Mouse (Mus musculus): ENCODE results near the gene Cul7. TPM values are rescaled to one million over a fixed set of nuclear protein-coding genes. Genes with fewer than 3 reads are reported as not detected.

Cul7 gene
- 62.2 and 68.2 TPM in 2 replicates for polyA plus RNA-seq (2015; fragmentation: Nextera tagmentation; extraction: Ambion mirVana)

GRCm38 (mm10) chr17:46650232-46651031, at the start of gene Cul7:
TSS of gene Cul7 (plus strand) at chr17:46650337.
- no peaks in the 10 kb centered on the region for H3K9me3 ChIP-seq (ENCODE audit: low read length)
- peak within 1 kb of the TSS; percentile 99 for H3K27ac ChIP-seq (ENCODE audit: low read length)
- WGBS = under 1% methylated on average over 57 of the region's 58 CpGs
- peak within 1 kb of the TSS; percentile 88 for H3K4me2 ChIP-seq (replicated peaks; ENCODE audit: low read depth, low read length)
- peak; percentile 95 for ATAC-seq (ENCODE audit: low FRiP score, low TSS enrichment)
- peak within 1 kb of the TSS; percentile 84 for H3K4me3 ChIP-seq (ENCODE audit: low read length)
- H3K27me3 ChIP-seq (ENCODE audit: insufficient read depth, low read length) = no peaks in the 10 kb centered on the region
- H3K36me3 ChIP-seq (ENCODE audit: insufficient read depth, low read length) = peaks cover 40% of the 10 kb centered on the region
- H3K9ac ChIP-seq (replicated peaks; ENCODE audit: low read length) = peak within 1 kb of the TSS; percentile 92
- peaks cover 44% of the 10 kb centered on the region for H3K4me1 ChIP-seq (ENCODE audit: insufficient read depth, low read length)

GRCm38 (mm10) chr17:46600569-46600968, 49.6 kb upstream of the Cul7 start:
- Histone ChIP-seq H3K9me3 (ENCODE audit: low read length) (no peaks in the 10 kb centered on the region), H3K9ac (replicated peaks; ENCODE audit: low read length) (no peak overlapping the region), H3K27ac (ENCODE audit: low read length) (no peak overlapping the region)

GRCm38 (mm10) chr17:46602212-46602611, 47.9 kb upstream of the Cul7 start:
- Histone ChIP-seq H3K27ac (ENCODE audit: low read length) (no peak overlapping the region; the same call in 1 of the 2 replicates), H3K36me3 (ENCODE audit: insufficient read depth, low read length) (0 out of 2 replicates have a peak, but pooled peaks cover 8% of the 10 kb centered on the region), H3K4me1 (ENCODE audit: insufficient read depth, low read length) (peaks cover 25% of the 10 kb centered on the region), H3K27me3 (ENCODE audit: insufficient read depth, low read length) (no peaks in the 10 kb centered on the region), H3K4me2 (replicated peaks; ENCODE audit: low read depth, low read length) (no peak overlapping the region), H3K9me3 (ENCODE audit: low read length) (no peaks in the 10 kb centered on the region), H3K9ac (replicated peaks; ENCODE audit: low read length) (no peak overlapping the region), H3K4me3 (ENCODE audit: low read length) (no peak overlapping the region)
- peak; percentile 57 for ATAC-seq (ENCODE audit: low FRiP score, low TSS enrichment)
- 58% methylated on average over 9 of the region's 9 CpGs for WGBS

More at GRCm38 (mm10) chr17:46600569-46600968, 49.6 kb upstream of the Cul7 start:
- no peak for ATAC-seq (ENCODE audit: low FRiP score, low TSS enrichment)
- WGBS = 97% methylated on average over 2 of the region's 2 CpGs
- Histone ChIP-seq H3K4me3 (ENCODE audit: low read length) (no peak overlapping the region), H3K36me3 (ENCODE audit: insufficient read depth, low read length) (0 out of 2 replicates have a peak, but pooled peaks cover 8% of the 10 kb centered on the region), H3K4me1 (ENCODE audit: insufficient read depth, low read length) (peaks cover 20% of the 10 kb centered on the region), H3K27me3 (ENCODE audit: insufficient read depth, low read length) (no peaks in the 10 kb centered on the region), H3K4me2 (replicated peaks; ENCODE audit: low read depth, low read length) (no peak overlapping the region)

GRCm38 (mm10) chr17:46603229-46603628, 46.9 kb upstream of the Cul7 start:
- Histone ChIP-seq H3K27me3 (ENCODE audit: insufficient read depth, low read length) (no peaks in the 10 kb centered on the region), H3K36me3 (ENCODE audit: insufficient read depth, low read length) (no peaks in the 10 kb centered on the region), H3K9ac (replicated peaks; ENCODE audit: low read length) (no peak overlapping the region), H3K27ac (ENCODE audit: low read length) (no peak overlapping the region), H3K9me3 (ENCODE audit: low read length) (no peaks in the 10 kb centered on the region), H3K4me1 (ENCODE audit: insufficient read depth, low read length) (peaks cover 28% of the 10 kb centered on the region), H3K4me2 (replicated peaks; ENCODE audit: low read depth, low read length) (no peak overlapping the region), H3K4me3 (ENCODE audit: low read length) (no peak overlapping the region)
- 97% methylated on average over 4 of the region's 4 CpGs for WGBS
- ATAC-seq (ENCODE audit: low FRiP score, low TSS enrichment) = no peak

GRCm38 (mm10) chr17:46605126-46605525, 45.0 kb upstream of the Cul7 start:
- no peak for ATAC-seq (ENCODE audit: low FRiP score, low TSS enrichment)
- Histone ChIP-seq H3K4me2 (replicated peaks; ENCODE audit: low read depth, low read length) (no peak overlapping the region), H3K9me3 (ENCODE audit: low read length) (no peaks in the 10 kb centered on the region), H3K4me3 (ENCODE audit: low read length) (no peak overlapping the region), H3K27ac (ENCODE audit: low read length) (peak overlapping the region; percentile 43; the same call in 1 of the 2 replicates), H3K27me3 (ENCODE audit: insufficient read depth, low read length) (no peaks in the 10 kb centered on the region), H3K4me1 (ENCODE audit: insufficient read depth, low read length) (peaks cover 43% of the 10 kb centered on the region), H3K9ac (replicated peaks; ENCODE audit: low read length) (0 out of 2 replicates have a peak overlapping the region, but pooled peaks have one; percentile 39), H3K36me3 (ENCODE audit: insufficient read depth, low read length) (no peaks in the 10 kb centered on the region)
- WGBS = 53% methylated on average over 5 of the region's 5 CpGs

- H3K27me3 ChIP-seq (ENCODE audit: insufficient read depth, low read length) = no peaks in the 10 kb centered on the region
- H3K27ac ChIP-seq (ENCODE audit: low read length) = 0 out of 2 replicates have a peak overlapping the region, but pooled peaks have one; percentile 14
- no peaks in the 10 kb centered on the region for H3K36me3 ChIP-seq (ENCODE audit: insufficient read depth, low read length)
- 73% methylated on average over 12 of the region's 12 CpGs for WGBS
- ATAC-seq (ENCODE audit: low FRiP score, low TSS enrichment) = no peak
- no peak overlapping the region for H3K4me3 ChIP-seq (ENCODE audit: low read length)
- no peak overlapping the region for H3K4me2 ChIP-seq (replicated peaks; ENCODE audit: low read depth, low read length)
- peaks cover 51% of the 10 kb centered on the region for H3K4me1 ChIP-seq (ENCODE audit: insufficient read depth, low read length)
- H3K9me3 ChIP-seq (ENCODE audit: low read length) = no peaks in the 10 kb centered on the region
- no peak overlapping the region for H3K9ac ChIP-seq (replicated peaks; ENCODE audit: low read length)
Observed at GRCm38 (mm10) chr17:46605987-46606386, 44.1 kb upstream of the Cul7 start.

GRCm38 (mm10) chr17:46609721-46610514, 40.2 kb upstream of the Cul7 start:
- peak; percentile 69 for ATAC-seq (ENCODE audit: low FRiP score, low TSS enrichment)
- H3K9ac ChIP-seq (replicated peaks; ENCODE audit: low read length) = peak overlapping the region; percentile 23; the same call in 1 of the 2 replicates
- peaks cover 78% of the 10 kb centered on the region for H3K4me1 ChIP-seq (ENCODE audit: insufficient read depth, low read length)
- H3K36me3 ChIP-seq (ENCODE audit: insufficient read depth, low read length) = no peaks in the 10 kb centered on the region
- no peaks in the 10 kb centered on the region for H3K9me3 ChIP-seq (ENCODE audit: low read length)
- H3K4me2 ChIP-seq (replicated peaks; ENCODE audit: low read depth, low read length) = peak overlapping the region; percentile 33
- H3K27me3 ChIP-seq (ENCODE audit: insufficient read depth, low read length) = no peaks in the 10 kb centered on the region
- 0 out of 2 replicates have a peak overlapping the region, but pooled peaks have one; percentile 4 for H3K4me3 ChIP-seq (ENCODE audit: low read length)
- peak overlapping the region; percentile 72 for H3K27ac ChIP-seq (ENCODE audit: low read length)
- 37% methylated on average over 13 of the region's 15 CpGs for WGBS

- H3K4me2 ChIP-seq (replicated peaks; ENCODE audit: low read depth, low read length) = no peak overlapping the region
- 87% methylated on average over 6 of the region's 6 CpGs for WGBS
- H3K4me1 ChIP-seq (ENCODE audit: insufficient read depth, low read length) = peaks cover 77% of the 10 kb centered on the region
- ATAC-seq (ENCODE audit: low FRiP score, low TSS enrichment) = no peak
- H3K27ac ChIP-seq (ENCODE audit: low read length) = no peak overlapping the region; the same call in 1 of the 2 replicates
- H3K9me3 ChIP-seq (ENCODE audit: low read length) = no peaks in the 10 kb centered on the region
- no peak overlapping the region for H3K4me3 ChIP-seq (ENCODE audit: low read length)
- H3K36me3 ChIP-seq (ENCODE audit: insufficient read depth, low read length) = no peaks in the 10 kb centered on the region
- H3K27me3 ChIP-seq (ENCODE audit: insufficient read depth, low read length) = no peaks in the 10 kb centered on the region
- no peak overlapping the region for H3K9ac ChIP-seq (replicated peaks; ENCODE audit: low read length)
Observed at GRCm38 (mm10) chr17:46611316-46611715, 38.8 kb upstream of the Cul7 start.

GRCm38 (mm10) chr17:46612189-46612588, 37.9 kb upstream of the Cul7 start:
- peak overlapping the region; percentile 20 for H3K4me2 ChIP-seq (replicated peaks; ENCODE audit: low read depth, low read length)
- ATAC-seq (ENCODE audit: low FRiP score, low TSS enrichment) = 0 out of 2 replicates have a peak, but pooled peaks have one; percentile 20
- peaks cover 84% of the 10 kb centered on the region for H3K4me1 ChIP-seq (ENCODE audit: insufficient read depth, low read length)
- peak overlapping the region; percentile 43 for H3K9ac ChIP-seq (replicated peaks; ENCODE audit: low read length)
- H3K36me3 ChIP-seq (ENCODE audit: insufficient read depth, low read length) = no peaks in the 10 kb centered on the region
- 16% methylated on average over 2 of the region's 2 CpGs for WGBS
- peak overlapping the region; percentile 88 for H3K27ac ChIP-seq (ENCODE audit: low read length)
- no peak overlapping the region for H3K4me3 ChIP-seq (ENCODE audit: low read length)
- H3K9me3 ChIP-seq (ENCODE audit: low read length) = no peaks in the 10 kb centered on the region
- no peaks in the 10 kb centered on the region for H3K27me3 ChIP-seq (ENCODE audit: insufficient read depth, low read length)

Measured in kidney, embryonic 16.5 days (tissue).